Mouse (Mus musculus) thymus, postnatal 0 days (tissue): ENCODE results near the gene Them4. TPM values are rescaled to one million over a fixed set of nuclear protein-coding genes. Genes with fewer than 3 reads are reported as not detected.

Experiments used
- DNase-seq: peaks from one replicate; pipeline ENCODE4 v3.0.0-alpha.2; 2015; ENCODE audit warnings: low spot score
- polyA plus RNA-seq: library from polyadenylated mRNA; unstranded; fragments of >200 nt; fragmentation: Nextera tagmentation; extraction: Ambion mirVana; gene quantifications from 2 replicates; pipeline ENCODE4 v1.2.1, GENCODE M21; 2015

Gene Them4
- polyA plus RNA-seq, 1 experiment from 2014 or later, result 8.3 TPM

- DNase-seq, result no peak
Observed at GRCm38 (mm10) chr3:94367511-94367910, 57.6 kb downstream of the Them4 start.

GRCm38 (mm10) chr3:94368631-94369030 is 58.7 kb downstream of the Them4 start:
- no peak for DNase-seq

GRCm38 (mm10) chr3:94369709-94370108 is 59.8 kb downstream of the Them4 start:
- no peak for DNase-seq

GRCm38 (mm10) chr3:94371637-94372036 is 61.7 kb downstream of the Them4 start:
- DNase-seq, result no peak

GRCm38 (mm10) chr3:94372038-94372437 is 62.1 kb downstream of the Them4 start:
- no peak for DNase-seq

- no peak for DNase-seq
Observed at GRCm38 (mm10) chr3:94372641-94373040, 62.8 kb downstream of the Them4 start, which contains the start of gene Rorc. Rorc (plus strand) TSS chr3:94372794.

GRCm38 (mm10) chr3:94373090-94373489 is 63.2 kb downstream of the Them4 start:
- peak; percentile 38 for DNase-seq

GRCm38 (mm10) chr3:94373597-94374011 is 63.7 kb downstream of the Them4 start:
- peak; percentile 31 for DNase-seq

GRCm38 (mm10) chr3:94374636-94375035 is 64.7 kb downstream of the Them4 start:
- no peak for DNase-seq

GRCm38 (mm10) chr3:94375146-94375545 is 65.3 kb downstream of the Them4 start:
- no peak for DNase-seq

GRCm38 (mm10) chr3:94375861-94376260 is 66.0 kb downstream of the Them4 start:
- DNase-seq, result peak; percentile 74

GRCm38 (mm10) chr3:94377028-94377923 is 67.4 kb downstream of the Them4 start:
- peak; percentile 97 for DNase-seq

GRCm38 (mm10) chr3:94379831-94380510 is 70.1 kb downstream of the Them4 start:
- peak; percentile 16 for DNase-seq

Other genes with a start within 250 kb of the Them4 start
- not detected in 2 replicates for gene Gm10697, start 237.4 kb upstream of the Them4 start, polyA plus RNA-seq
- gene Gm10696, start 131.9 kb upstream of the Them4 start, polyA plus RNA-seq, result 0.08 TPM in 1 of 2 replicates, not detected in the other
- 0.08 TPM in 1 of 2 replicates, not detected in the other for gene Gm5286, start 113.4 kb upstream of the Them4 start, polyA plus RNA-seq
- not detected in 2 replicates for gene Gm4778, start 46.1 kb upstream of the Them4 start, polyA plus RNA-seq
- gene Them5, start 32.0 kb downstream of the Them4 start, polyA plus RNA-seq, result 0.27 and 0.47 TPM in 2 replicates
- 1.8 and 3.6 TPM in 2 replicates for gene C2cd4d, start 52.3 kb downstream of the Them4 start, polyA plus RNA-seq
- gene Rorc, start 62.7 kb downstream of the Them4 start, polyA plus RNA-seq, result 170 and 185 TPM in 2 replicates
- 8.2 and 14.0 TPM in 2 replicates for gene Lingo4, start 88.4 kb downstream of the Them4 start, polyA plus RNA-seq
- 34.3 and 39.1 TPM in 2 replicates for gene Tdrkh, start 103.2 kb downstream of the Them4 start, polyA plus RNA-seq
- gene Mrpl9, start 133.2 kb downstream of the Them4 start, polyA plus RNA-seq, result 63.5 and 73.6 TPM in 2 replicates
- gene Oaz3, start 133.8 kb downstream of the Them4 start, polyA plus RNA-seq, result 0.37 and 0.95 TPM in 2 replicates
- gene Celf3, start 168.2 kb downstream of the Them4 start, polyA plus RNA-seq, result 0.39 and 0.74 TPM in 2 replicates
- gene Riiad1, start 170.3 kb downstream of the Them4 start, polyA plus RNA-seq, result 6.2 and 6.6 TPM in 2 replicates